Mouse (Mus musculus): ENCODE measurements around the gene Agtpbp1.

GRCm38 (mm10) chr13:59402026-59402775 is 182.8 kb downstream of the Agtpbp1 start:
- TF ChIP-seq CTCF (IDR thresholded peaks at IDR 0.05; ENCODE audit: borderline replicate concordance, extremely low read depth, insufficient read depth, insufficient read length) (no peak), POLR2A (IDR thresholded peaks at IDR 0.05; ENCODE audit: borderline replicate concordance, extremely low read depth, insufficient read depth, insufficient read length, poor library complexity, severe bottlenecking) (no peak)

All from brain, embryonic 14.5 days (tissue).